Mouse (Mus musculus): ENCODE data around the gene Pagr1a.

Gene Pagr1a

DNA sequence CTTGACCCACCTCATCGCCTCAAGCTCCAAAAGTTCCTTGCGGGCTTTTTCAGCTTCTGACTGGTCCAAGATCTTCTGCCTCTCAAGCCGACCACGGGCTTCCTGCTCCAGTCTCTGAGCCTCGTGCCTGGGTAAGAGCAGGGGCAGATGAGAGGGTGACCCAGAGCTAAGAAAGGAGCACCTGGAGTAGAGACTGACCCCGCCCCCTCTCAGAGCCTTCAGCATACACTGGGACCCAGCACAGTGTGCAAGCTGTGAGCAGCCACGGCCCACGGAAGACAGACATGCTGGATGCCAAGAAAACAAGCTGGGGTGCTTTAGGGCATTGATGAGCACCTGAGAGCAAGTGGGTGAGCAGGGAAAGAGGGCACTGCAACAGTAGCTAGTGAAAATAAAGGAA is 28.3 kb downstream of the Pagr1a start:
- DNase-seq, result no peak

DNA sequence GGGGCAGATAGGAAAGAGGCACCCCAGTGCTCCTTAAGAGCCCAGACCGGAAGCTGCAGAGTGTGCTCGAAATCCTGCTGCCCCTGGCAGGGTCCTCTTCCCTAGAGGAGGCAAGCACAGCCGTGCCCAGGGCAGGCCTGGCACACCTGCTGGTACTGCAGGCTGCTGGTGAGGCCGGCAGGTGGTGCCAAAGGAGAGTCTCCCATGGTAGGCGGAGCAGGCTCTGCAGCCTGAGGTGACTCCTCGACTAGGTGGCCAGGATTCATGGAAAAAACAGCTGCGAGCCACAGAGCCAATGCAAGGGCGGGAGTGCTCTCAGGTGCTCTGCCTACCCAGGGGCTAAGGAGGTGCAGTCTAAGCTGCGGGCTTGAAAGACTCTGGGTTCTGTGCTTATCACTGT is 30.8 kb downstream of the Pagr1a start:
- peak; percentile 30 for DNase-seq

DNA sequence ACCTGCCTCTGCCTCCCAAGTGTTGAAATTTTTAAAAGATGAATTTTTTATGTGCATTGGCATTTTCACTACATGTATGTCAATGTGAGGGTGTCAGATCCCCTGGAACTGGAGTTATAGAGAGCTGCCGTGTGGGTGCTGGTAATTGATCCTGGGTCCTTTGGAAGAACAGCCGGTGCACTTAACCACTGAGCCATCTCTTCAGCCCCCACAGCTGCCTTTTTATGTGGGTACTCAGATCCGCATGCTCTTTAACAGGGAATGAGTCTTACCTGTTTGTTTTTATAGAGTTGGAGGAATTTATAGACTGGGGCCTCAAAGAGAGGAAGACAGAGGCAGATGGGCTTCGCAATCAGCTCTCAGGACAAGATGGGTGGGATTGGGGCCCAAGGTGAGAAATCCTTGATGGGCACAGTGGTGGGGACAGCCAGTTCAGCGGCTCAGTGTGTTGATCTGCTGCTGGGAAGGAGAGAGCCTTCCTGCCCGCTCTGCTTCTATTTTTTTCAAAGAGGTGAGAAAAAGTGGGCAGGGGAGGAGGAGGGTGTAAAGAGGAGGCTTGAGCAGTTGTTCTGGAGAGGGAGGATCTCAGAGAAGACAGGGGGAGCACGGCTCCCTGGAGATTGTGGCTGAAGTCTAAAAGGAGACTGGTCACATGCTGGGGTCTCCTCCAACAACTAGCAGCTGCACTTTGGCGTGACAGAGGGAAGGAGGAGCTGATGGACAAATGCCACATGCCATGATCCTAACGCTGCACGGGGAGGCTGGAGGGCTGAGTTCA is 32.3 kb downstream of the Pagr1a start:
- no peak for DNase-seq

GRCm38 (mm10) chr7:126983113-126983512 is 34.0 kb downstream of the Pagr1a start:
- no peak for DNase-seq

DNA sequence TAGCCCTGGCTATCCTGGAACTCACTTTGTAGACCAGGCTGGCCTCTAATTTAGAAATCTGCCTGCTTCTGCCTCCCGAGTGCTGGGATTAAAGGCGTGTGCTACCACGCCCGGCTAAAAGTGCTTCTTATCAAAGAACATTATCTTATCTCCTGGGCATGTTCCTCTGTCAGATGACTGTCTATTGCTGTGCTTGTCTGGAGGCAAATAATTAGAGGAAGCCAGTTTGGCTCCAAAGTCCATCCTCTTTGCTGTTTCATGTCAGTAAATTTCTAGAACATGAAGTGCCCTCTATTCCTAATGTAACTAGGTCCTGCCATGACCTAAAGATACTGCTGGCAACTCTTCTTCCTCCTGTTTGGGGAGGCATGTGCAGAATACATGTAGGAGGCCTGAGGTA is 35.1 kb downstream of the Pagr1a start:
- no peak for DNase-seq

DNA sequence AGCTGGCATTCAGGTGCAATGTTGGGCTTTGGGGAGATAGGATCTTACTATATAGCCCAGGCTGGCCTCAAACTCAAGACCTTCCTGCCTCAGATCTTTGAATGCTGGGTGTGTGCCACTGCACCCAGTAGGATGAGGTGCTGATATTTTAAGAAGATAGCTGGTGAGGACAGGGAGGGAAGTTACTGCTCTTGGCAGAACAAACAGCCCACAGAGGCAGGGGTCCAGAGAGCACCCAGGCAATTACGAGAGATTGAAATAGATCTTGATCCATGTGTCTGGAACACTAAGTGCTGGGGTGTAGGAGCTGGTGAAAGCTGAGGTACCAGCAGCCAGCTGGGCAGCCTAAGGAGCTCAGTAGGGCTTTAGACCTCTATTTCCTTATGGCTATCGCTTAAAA is 35.6 kb downstream of the Pagr1a start:
- no peak for DNase-seq

GRCm38 (mm10) chr7:126978841-126979240 is 38.3 kb downstream of the Pagr1a start:
- no peak for DNase-seq

- DNase-seq, result peak; percentile 18
Measured at GRCm38 (mm10) chr7:126976878-126977459, 40.2 kb downstream of the Pagr1a start.

GRCm38 (mm10) chr7:126975950-126976866 is 40.9 kb downstream of the Pagr1a start, which contains the start of gene Cdiptos:
Gene Cdiptos (minus strand): TSS chr7:126976098.
- peak; percentile 97 for DNase-seq

DNA sequence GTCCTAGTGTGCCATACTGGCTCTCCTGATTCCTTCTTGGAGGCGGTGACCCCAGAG is 41.4 kb downstream of the Pagr1a start, which contains the start of gene Cdipt:
Gene Cdipt (plus strand): TSS at position 22 of the 57 bp plus-strand sequence.
- no peak for DNase-seq

DNA sequence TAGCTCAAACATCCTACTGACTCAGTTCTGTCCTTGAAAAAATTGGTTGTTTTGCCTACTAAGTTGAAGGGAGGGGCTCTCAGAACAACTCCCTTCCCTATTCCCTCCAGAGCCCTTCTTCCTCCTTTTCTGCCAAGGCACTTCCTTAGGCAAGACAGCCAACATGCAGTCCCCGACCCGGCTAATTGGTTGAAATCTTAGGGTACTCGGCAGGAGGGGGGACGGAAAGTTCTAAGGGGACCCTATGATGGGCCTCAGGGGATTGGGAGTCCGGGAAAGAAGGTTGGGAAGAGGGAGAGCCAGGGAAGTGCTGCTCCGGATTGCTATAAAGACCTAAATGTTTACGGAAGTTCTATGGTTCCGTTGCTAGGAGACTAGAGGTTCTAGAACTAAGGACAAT is 41.7 kb downstream of the Pagr1a start:
- DNase-seq, result no peak

DNA sequence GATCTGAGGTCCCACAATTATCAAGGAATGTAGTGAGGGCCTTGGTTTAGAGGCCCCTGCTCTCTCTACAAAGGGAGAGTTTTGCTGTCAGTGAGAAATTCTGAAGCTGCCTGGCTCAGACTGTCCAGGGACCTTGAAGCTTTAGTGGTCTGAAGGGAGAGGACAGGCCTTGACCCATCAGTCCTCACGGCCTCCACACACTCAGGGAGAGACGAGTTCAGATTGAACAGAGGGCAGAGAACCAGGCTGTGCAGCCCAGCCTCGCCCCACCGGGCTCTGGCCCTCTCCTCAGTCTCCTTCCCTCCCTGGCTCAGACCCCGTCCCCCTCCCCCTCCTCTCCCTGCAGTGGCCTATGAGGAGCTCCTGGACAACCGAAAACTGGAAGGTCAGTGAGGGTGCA is 49.8 kb downstream of the Pagr1a start:
- DNase-seq, result no peak

GRCm38 (mm10) chr7:126965568-126965967 is 51.6 kb downstream of the Pagr1a start:
- no peak for DNase-seq
